Mouse (Mus musculus) lung, postnatal 14 days (tissue): ENCODE measurements around the gene March2.
A peak's percentile ranks its signal among the peaks of the same experiment; 100 is the strongest.
"Not testable (repeated sequence)": the region's sequence is repeated elsewhere in the genome, so short reads cannot be mapped to it uniquely, and the experiment has no call there.

Experiments used
- DNase-seq: peaks from one replicate; pipeline ENCODE4 v3.0.0; 2021

Gene March2

DNA sequence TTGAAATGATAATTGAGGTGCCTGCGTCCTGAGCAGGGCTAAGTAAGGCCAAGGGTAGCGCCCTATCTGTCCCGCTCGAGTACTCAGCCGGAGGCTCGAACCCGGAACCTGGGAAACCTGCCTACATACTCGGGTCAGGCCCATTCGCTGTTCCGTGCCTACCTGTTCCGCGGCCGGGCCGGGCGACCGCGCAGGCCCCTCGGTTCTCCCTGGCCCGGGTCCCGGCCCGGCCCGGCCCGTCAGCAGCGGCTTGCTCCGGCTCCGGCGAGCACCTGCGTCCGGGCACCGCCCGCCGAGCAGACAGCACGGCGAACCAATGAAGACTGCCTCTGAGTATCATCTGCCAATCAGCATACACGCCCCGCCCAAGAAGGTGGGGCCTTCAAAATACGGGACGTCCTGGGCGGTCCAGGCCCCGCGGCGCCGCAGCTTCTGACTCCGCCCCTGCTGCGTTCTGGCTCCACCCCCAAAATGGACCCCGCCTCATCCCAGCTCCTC, at the start of gene March2:
Gene March2, minus strand, starts transcription at position 287 of the 498 bp plus-strand sequence.
- DNase-seq, result peak; percentile 99

DNA sequence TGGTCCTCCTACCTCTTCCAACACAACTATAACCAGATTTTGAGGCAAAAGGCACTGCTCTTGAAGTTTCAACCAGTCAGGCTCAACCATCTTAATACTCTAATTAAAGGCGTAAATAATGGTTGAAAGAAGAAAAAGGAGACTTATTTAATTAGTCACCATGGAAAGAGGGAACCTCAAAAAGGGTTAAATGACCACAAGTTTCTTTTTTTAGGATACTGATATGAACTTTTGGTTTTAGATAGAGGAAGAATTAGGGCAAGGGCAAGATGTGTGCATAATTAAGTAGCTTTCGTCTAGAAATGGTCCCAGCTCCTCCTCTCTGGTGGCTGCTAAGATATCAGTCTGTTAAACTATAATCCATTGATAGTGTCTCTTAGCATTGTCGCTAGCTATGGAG, 47.9 kb upstream of the March2 start:
- no peak for DNase-seq

DNA sequence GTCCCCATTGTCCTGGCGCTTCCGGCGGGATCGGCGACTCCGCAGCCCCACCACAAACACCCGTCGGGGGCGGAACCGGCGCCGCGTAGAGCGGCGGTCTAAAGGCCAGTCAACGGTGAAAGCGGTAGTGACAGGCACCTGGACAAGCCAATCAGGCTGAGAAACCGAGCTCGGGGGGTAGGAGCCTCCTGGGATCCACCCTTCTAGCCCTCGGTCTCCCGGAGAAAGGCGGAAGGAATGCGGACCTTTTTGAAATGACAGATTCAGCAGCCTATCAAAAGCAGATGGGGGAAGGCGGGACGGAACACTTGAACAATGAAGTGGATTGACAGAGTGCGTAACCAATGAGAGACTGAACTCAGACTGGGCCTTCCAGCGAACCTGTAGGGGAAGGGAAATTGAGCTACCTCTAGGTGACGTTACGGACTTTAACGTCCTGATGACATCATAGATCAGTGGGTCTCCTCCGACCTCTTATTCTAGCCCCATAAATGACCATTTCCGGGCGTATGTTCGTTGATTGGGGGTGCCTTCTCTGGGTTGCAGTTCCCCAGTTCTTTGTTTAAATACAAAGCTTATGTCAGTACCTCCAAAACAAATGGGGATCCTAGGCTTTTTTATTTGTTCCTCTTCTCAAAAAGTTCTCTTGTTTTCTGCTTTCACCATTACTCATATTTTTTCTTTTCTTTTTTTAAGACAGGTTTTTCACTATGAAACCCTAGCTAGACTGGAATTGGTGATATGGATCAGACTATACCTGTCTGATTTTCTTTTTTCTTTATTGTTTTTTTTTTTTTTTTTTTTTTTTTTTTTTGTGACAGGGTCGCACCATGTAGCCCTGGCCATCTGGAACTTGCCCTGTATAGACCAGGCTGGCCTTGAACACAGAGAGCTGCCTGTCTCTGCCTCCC, 42.0 kb upstream of the March2 start, which contains the start of gene Rab11b:
Gene Rab11b, minus strand, starts transcription at position 276 of the 911 bp plus-strand sequence.
- peak; percentile 100 for DNase-seq

DNA sequence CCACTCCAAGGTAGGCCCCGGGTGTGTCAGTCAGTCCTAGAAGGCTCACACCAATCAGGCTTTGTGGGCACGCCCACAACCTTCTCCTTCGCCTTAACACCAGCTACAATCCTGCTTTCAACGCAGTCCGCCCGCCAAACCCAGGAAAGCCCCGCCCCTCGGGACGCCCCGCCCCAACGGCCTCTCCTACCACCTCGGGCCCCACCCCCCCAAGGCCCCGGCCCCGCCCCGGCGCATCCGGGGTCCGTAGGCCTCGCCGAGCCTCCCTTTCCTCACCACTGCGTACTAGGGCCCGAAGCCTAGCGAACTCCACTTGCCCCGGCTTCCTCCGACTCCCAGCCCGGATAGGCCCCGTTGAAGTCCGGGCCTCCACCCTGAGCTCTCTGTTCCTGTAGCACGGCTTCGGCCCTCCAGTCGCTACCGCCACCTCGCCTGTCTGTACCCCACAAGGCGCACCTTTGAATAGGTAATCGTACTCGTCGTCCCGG, 41.3 kb upstream of the March2 start:
- DNase-seq, result peak; percentile 98

DNA sequence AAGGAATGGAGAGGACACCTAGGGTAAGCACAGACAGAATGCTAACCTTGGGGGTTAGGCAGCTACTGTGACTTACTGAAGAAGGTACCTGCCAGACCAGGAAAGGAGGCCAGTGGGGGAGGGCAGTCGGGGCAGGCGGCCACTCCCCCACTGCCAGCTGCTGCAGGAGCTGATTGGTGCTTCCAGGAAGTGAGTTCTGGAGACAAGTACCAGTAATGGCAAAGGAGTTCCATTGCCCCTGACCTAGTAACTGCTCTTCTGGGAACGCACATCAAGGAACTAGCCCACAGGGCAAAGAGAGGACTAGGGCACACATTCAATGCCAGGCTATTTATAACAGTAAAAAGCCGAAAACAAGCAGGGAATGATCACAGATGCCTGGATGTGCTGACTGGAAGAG, 38.8 kb upstream of the March2 start:
- no peak for DNase-seq

DNA sequence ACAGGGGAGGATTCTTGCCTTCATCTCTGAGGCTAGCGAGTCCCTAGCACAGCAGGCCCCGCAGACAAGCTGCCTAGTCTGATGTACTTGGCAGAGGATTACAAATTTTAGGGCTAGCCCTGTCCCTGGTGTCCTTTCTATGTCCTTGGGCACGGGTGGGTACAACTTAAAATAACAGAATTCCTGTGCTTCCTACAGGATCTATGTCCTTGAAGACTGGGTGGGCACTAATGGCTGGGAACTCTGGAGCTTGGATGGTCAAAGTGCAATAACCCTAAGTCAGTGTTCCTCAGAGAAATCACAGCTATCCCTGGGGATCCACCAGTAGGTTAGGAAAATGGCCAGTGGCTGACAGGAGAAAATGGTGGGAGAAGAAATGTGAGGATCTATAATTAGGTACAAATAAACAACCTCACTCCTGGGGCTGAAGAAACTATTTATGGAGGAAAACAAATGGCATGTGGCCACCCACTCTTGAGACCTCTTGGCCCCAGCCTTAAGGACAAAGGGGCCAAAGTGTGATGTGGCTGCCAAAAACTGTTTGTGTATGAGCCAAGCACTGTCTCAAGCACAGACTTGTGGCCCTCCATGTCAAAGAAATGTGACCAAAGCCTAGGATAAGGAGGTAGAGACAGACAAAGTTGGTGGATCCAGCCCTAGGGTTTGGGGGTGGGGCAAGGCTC, 37.8 kb upstream of the March2 start:
- DNase-seq, result peak; percentile 67

DNA sequence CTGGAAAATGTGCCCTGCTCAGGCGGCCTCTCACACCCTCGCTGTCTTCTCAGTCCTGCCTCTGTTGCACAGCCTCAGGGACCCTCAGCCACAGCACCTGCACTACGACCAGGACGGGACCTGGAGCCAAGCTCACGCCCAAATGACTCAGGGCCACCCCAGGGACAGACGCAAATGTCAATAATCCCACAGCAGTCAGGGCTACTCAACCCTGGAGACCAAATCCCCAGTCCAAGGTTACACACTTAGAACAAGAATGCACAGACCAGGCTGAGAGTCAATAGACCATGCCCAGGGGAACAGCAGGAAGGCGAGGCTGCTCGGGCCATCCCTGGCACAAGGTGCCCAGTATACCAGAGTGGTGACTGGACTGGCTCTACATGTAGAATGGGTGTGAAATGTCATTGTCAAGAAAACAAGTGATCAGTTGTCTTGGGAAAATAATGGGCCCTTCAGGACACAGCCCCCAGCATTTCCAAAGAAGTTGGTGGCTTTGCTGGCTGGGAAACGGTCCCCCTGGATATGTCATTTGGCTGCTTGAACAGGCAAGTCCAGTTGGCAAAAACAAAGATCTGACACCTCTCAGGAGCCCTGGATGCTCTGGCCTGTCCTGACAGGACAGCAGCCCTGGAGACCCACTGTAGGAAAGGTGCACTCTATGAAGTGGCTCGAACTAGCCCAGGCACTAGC, 37.1 kb upstream of the March2 start:
- DNase-seq, result no peak

DNA sequence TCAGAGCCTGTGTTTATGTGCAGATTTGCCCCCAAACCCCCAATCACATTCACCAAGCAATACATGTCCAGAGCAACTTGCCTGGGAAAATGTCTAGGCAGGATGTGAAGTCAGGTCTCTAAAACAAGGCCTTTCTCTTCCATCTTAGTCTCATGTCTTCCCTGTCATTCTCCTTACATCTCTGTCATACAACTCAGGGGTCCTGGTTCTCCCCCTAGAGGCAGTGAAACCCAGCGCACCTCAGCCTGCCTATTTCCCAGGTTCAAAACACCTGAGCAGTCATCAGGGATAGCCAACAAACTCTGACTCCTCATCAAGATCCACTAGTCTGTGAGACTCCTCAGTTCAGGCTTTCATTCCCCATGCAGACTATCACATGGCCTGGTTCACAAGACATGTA, 36.2 kb upstream of the March2 start:
- no peak for DNase-seq

DNA sequence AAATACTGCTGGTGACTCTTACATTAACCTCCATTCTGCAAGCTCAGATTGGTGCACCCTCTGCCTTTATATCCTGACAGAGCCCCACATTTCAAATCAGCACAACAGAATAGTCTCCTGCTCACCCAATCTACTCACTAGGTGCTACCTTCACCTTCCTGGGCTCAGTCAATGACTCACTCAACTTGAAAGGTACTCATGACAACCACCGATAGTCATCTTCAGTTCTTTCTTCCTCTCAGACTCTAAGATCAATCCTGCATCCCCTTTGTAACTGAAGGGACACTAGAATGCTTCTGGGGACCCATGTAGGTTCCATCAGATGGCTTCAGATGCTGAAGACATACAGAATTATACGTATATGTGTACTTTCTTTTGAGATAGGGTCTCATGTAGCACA, 33.8 kb upstream of the March2 start:
- DNase-seq, result no peak

DNA sequence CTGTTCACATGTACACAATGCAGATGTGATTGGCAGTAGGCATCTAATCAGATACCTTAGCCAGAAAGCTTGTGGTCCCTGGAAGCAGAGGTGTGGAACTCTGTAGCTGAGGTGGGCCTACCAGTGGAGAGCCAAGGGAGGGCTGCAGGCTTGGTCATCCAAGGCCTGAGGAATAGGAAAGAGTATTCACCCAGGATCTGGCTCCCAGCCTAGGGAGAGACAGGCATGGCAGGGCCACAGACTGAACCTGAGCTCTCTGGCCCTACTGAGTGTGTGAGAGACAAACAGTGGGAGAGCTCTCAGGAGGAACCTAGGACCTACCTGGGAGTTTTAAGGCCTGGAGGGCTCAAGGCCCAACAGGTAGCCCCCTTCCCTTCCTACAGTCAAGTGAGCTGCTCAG, 32.7 kb upstream of the March2 start:
- DNase-seq, result no peak

DNA sequence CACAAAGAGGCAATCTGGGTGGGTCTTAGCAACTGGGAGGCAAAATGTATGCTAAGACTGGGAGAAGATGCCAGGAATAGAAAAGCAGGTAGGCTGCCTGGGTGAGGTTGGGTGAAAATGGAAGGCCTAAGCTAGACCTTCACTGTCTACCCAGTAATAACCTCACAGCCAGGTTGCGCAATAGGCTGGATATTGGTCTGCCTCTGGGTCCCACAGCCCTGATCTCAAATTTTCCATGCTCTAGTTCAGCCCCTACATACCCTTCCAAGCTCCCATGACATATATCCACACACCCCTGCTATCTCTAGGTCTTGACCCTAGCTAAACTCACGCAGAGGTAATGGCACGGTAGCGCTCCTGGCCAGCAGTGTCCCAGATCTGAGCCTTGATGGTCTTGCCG, 31.0 kb upstream of the March2 start:
- peak; percentile 41 for DNase-seq

DNA sequence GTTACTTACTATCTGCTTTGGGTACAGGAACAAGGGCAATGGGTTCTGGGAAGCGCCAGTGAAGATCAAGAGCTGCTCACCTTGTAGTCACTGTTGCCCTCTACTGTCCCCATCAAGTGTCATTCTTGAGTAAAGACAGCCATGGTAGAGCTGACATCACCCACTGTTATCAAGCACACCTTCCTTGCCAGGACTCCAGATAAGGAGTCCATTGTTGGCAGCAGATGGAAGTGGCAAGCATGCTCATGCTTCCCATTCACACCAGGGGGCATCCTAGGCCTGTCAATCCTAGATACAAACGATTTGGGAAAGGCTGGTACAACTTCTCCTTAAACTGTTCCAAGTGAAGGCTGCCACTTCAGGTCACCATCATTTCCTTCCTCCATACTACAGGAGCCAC, 27.5 kb upstream of the March2 start:
- peak; percentile 50 for DNase-seq

DNA sequence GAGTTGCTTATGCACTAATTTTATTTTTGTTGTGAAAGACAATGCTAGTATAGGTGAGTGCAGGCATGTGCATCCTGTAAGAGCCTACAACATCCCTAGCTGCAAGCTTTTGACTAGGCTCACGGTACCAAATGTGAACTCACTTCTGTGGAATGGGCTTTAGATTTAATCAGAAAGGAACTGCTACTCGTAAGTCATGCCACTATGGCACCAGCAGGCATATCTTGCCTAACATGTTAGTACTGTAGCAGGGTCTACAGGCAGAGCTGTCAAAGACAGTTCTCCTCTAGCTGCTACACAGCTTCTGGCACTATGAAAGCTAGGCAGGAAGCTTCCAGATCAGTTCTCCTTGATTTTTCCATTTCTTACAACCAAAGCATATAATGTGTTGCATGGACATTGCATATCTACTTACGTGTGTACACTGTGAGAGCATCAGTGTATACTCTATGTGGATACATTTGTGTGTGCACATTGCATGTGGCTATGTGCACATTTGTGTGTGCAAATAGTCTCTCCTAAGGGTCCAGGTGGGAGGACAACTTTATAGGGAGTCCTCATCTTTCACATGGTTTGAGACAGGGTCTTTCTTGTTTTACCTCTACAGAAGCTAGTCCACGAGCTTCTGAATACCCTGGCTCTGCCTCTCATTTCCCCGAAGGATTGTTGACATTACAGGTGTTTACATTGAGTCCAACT, 26.4 kb upstream of the March2 start:
- DNase-seq, result no peak

DNA sequence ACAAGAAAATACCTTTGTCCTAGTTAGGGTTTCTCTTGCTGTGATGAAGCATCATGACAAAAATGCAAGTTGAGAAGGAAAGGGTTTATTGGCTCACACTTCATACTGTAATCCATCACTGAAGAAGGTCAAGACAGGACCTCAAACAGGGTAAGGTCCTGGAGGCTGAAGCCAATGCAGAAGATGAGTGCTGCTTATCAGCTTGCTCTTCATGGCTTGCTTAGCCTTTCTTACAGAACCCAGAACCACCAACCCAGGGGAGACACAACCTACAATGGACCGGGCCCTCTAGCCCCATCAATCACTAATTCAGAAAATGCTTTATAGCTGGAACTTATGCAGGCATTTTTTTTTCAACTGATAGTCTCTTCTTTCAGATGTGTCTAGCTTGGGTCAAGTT, 23.9 kb upstream of the March2 start:
- no peak for DNase-seq

DNA sequence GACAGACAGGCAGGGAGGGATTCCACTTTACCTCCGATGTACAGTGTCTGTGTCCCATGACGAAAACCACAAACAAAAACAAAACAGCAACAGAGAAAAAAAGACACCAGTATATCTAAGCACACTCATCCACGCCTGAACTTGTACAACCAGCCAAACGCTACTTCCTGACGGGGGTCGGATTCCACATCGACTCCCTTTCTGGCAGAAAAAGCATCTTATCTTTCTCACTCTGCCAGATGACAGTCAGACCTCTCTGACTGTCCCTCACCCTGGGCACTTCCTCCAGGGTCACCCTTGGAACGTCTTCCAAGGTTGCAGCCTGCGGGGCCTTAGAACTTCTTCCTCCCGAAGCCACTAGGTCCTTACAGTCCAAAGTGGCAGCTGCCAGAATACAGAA, 15.1 kb upstream of the March2 start:
- not testable (repeated sequence) for DNase-seq

DNA sequence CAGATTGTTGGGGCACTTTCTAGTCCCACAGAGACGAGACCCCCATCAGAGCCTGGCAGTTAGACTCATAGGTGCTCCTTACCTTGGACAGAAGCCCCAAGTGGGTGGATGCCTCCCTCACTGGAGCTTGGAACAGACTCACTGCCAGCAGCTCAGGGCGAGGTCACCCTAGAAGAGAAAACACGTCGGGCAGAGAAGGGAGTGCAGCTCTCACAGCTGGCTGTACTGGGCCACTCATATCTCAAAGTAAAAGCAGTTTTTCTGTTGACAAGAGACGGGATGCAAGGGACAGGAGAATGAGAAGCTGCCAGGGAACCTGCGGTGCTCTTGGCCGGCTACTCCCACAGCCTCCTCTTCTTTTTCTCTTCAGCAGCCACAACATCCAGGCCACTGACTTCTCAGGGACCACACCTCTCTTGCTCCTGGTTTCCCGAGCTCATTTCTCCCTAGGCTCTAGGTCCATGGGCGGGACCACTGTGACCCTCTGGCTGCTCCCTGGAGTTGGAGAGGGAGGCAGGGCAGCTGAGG, 14.2 kb upstream of the March2 start:
- not testable (repeated sequence) for DNase-seq

DNA sequence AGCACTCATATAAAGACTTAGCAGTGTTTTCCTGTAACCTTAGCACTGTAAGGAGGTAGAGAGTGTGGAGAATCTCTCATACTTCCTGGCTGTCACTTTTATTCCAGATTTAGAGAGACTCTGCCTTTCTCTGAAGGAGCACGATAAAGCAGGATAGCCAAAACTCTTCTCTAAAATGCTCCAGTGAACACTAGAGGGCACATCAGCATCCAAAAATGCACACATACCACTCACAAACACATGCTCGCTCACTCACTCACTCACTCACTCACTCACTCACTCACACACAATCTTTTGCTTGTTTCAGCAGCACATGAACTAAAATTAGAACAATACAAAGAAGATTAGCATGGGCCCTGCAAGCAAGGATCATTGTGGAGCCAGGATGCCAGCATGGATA, 10.7 kb upstream of the March2 start:
- DNase-seq, result no peak

DNA sequence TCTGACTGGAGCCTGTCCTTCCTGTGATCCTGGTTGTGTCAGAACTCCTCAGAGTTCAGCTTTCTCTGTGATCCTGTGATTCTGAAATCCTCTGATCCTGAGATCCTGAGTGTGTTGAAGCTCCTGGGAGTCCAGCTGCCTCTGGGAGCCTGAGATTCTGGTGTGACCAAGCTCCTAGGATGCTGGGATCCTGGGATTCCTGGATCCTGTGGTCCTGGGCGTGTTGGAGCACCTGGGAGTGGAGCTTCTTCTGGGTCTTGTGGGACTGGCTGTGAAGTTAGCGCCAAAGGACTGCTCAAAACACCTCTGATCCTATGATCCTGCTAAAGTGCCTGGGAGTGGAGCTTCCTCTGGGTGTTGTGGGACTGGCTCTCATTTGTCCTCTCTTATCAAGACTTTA, 9.9 kb upstream of the March2 start:
- DNase-seq, result no peak

DNA sequence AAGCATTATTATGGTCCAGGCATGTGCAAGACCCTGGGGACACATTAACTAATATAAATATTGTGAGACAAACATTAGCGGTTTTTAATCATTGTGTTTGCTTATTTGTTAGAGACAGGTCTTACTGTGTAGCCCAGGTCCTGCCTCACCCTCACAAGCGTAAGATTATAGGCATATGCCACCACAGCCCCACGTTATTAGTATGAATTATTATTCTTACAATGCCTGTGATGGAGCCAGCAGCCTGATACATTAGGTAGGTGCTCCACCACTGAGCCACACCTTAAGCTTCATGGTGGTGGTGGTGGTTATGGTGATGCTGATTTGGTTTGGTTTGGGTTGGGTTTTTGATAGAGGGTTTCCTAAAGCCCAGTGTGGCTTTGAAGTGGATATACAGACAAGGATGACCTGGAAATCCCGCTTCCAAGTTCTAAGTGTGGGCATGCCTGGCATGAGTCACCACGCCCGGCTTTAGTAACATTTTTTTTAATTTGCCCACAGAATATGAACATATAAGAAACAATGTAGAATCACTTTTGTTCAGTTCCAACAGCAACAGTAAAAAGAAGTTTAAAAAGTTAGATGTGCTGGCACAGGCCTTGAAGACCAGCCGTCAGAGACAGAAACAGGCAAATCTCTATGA, 1.4 kb upstream of the March2 start:
- DNase-seq, result no peak

DNA sequence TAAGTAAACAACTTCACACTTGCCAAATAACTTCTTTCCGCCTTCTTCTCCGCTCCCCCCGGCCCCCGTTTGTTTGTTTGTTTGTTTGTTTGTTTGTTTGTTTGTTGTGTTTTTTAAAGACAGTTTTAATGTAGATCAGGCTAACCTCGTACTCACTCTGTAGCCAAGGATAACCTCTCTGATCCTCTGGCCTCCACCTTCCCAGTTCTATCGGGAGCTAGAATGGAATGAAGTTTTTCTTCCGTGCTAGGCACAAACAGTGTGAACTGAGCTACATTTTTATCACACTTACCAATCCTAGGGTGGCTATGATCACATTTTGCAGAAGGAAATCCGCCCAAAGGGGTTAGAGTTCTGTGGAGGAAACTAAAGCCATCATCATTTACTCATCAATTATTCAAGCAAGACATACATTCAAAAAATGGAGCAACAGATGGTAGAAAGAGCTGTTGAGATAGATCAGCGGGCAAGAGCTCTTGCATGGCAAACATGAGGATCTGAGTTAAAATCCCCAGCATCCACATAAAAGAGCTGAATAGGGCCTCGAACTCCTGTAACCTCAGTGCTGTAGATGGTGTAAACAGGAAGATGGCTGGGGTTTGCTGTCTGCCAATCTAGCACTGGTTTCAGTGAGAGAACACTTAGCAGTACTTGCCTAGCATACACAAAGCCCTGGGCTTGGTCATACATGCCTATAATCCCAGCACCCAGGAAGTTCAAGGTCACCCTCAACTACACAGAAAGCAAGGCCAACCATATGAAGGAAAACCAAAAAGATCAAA, 665 bp upstream of the March2 start:
- no peak for DNase-seq

DNA sequence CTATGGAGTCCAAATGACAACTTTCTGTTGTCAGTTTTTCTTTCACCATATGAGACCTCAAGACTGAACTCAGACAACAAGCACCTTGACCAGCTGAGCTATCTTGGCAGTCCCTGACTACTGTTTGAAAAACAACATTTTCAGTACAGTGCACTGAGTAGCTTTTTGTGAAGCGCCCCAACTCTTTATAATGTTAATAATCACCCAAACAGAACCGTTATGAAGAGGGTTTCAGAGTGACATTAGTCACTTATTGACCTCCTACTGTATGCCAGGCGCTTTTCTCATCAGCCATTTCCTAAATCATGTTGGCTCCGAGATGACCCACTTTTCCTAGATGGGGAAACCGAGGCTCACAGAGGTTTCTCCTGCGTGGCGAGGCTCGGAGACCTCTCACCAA, 488 bp downstream of the March2 start:
- no peak for DNase-seq
